8 mouse cellular contexts compared by ENCODE assay signal in genomic region chr11:69060448-69061254, GRCm38 (mm10). TPM values are rescaled to one million over a fixed set of nuclear protein-coding genes. Genes with fewer than 3 reads are reported as not detected.
A peak's percentile ranks its signal among the peaks of the same experiment; 100 is the strongest.
DNase-seq lines count a peak whose midpoint lies in the region; ATAC-seq lines count a peak whose summit lies in the region.

No protein-coding gene starts in this region.

- peak; percentile 41 for DNase-seq in embryo, embryonic 10.5 days (ENCODE audit: low spot score)
- no peak for DNase-seq in embryo, embryonic 10 days (ENCODE audit: low spot score)
- DNase-seq in urinary bladder, adult 2 months (ENCODE audit: low spot score), result peak; percentile 48
- DNase-seq in urinary bladder, postnatal 25 days (ENCODE audit: low spot score), result no peak
- DNase-seq in thymus, postnatal 4 days, result peak; percentile 61

- no peaks in the 10 kb centered on the region for H3K36me3 ChIP-seq in forebrain, embryonic 15.5 days
- H3K36me3 ChIP-seq in kidney, embryonic 15.5 days, result no peaks in the 10 kb centered on the region
- no peaks in the 10 kb centered on the region for H3K36me3 ChIP-seq in midbrain, embryonic 12.5 days

- H3K27ac ChIP-seq in forebrain, embryonic 15.5 days (replicated peaks), result peak overlapping the region; percentile 87
- peak overlapping the region; percentile 91 for H3K27ac ChIP-seq in kidney, embryonic 15.5 days
- peak overlapping the region; percentile 92 for H3K27ac ChIP-seq in midbrain, embryonic 12.5 days (replicated peaks)

- peak overlapping the region; percentile 94 for H3K4me3 ChIP-seq in forebrain, embryonic 15.5 days
- H3K4me3 ChIP-seq in kidney, embryonic 15.5 days (replicated peaks), result peak overlapping the region; percentile 95
- H3K4me3 ChIP-seq in midbrain, embryonic 12.5 days, result peak overlapping the region; percentile 85

- H3K4me1 ChIP-seq in forebrain, embryonic 15.5 days, result peaks cover 45% of the 10 kb centered on the region
- H3K4me1 ChIP-seq in kidney, embryonic 15.5 days, result peaks cover 43% of the 10 kb centered on the region
- peaks cover 29% of the 10 kb centered on the region for H3K4me1 ChIP-seq in midbrain, embryonic 12.5 days

- peak overlapping the region; percentile 91 for H3K4me2 ChIP-seq in forebrain, embryonic 15.5 days (replicated peaks)
- peak overlapping the region; percentile 91 for H3K4me2 ChIP-seq in kidney, embryonic 15.5 days
- peak overlapping the region; percentile 93 for H3K4me2 ChIP-seq in midbrain, embryonic 12.5 days (replicated peaks)

- H3K9ac ChIP-seq in forebrain, embryonic 15.5 days (replicated peaks), result peak overlapping the region; percentile 67
- peak overlapping the region; percentile 90 for H3K9ac ChIP-seq in kidney, embryonic 15.5 days
- H3K9ac ChIP-seq in midbrain, embryonic 12.5 days (replicated peaks), result peak overlapping the region; percentile 87

- ATAC-seq in forebrain, embryonic 15.5 days (replicated peaks), result no peak
- ATAC-seq in kidney, embryonic 15.5 days (replicated peaks; ENCODE audit: low FRiP score), result no peak
- ATAC-seq in midbrain, embryonic 12.5 days (ENCODE audit: low FRiP score, low read depth), result no peak

- 1% methylated on average over 40 of the region's 40 CpGs for WGBS in forebrain, embryonic 15.5 days
- under 1% methylated on average over 40 of the region's 40 CpGs for WGBS in kidney, embryonic 15.5 days
- 1% methylated on average over 40 of the region's 40 CpGs for WGBS in midbrain, embryonic 12.5 days

- H3K27me3 ChIP-seq in forebrain, embryonic 15.5 days, result no peaks in the 10 kb centered on the region
- H3K27me3 ChIP-seq in kidney, embryonic 15.5 days, result no peaks in the 10 kb centered on the region
- peaks cover 8% of the 10 kb centered on the region; the same call in 1 of the 2 replicates for H3K27me3 ChIP-seq in midbrain, embryonic 12.5 days

- no peaks in the 10 kb centered on the region for H3K9me3 ChIP-seq in forebrain, embryonic 15.5 days
- no peaks in the 10 kb centered on the region for H3K9me3 ChIP-seq in kidney, embryonic 15.5 days (replicated peaks)
- H3K9me3 ChIP-seq in midbrain, embryonic 12.5 days, result no peaks in the 10 kb centered on the region

RNA-seq across cellular contexts. Expression of gene Borcs6, which starts 1.1 kb away (rescaled TPM):
- polyA plus RNA-seq in urinary bladder, adult 2 months (2012; rRNA removed), result 18.0 and 19.4 TPM in 2 replicates
- polyA plus RNA-seq in forebrain, embryonic 15.5 days (2015; fragmentation: Nextera tagmentation; extraction: Ambion mirVana), result 12.8 and 15.4 TPM in 2 replicates
- polyA plus RNA-seq in kidney, embryonic 15.5 days (2015; fragmentation: Nextera tagmentation; extraction: Ambion mirVana), result 7.4 and 8.7 TPM in 2 replicates
- polyA plus RNA-seq in midbrain, embryonic 12.5 days (2016; fragmentation: Nextera tagmentation; extraction: Ambion mirVana), result 13.3 and 16.3 TPM in 2 replicates

RNA-seq across cellular contexts. Expression of gene Tmem107, which starts 10.0 kb away (rescaled TPM):
- polyA plus RNA-seq in urinary bladder, adult 2 months (2012; rRNA removed), result 17.9 and 25.8 TPM in 2 replicates
- 47.6 and 50.5 TPM in 2 replicates for polyA plus RNA-seq in forebrain, embryonic 15.5 days (2015; fragmentation: Nextera tagmentation; extraction: Ambion mirVana)
- polyA plus RNA-seq in kidney, embryonic 15.5 days (2015; fragmentation: Nextera tagmentation; extraction: Ambion mirVana), result 60.8 and 64.3 TPM in 2 replicates
- polyA plus RNA-seq in midbrain, embryonic 12.5 days (2016; fragmentation: Nextera tagmentation; extraction: Ambion mirVana), result 45.1 and 48.3 TPM in 2 replicates

RNA-seq across cellular contexts. Expression of gene Aurkb, which starts 15.2 kb away (rescaled TPM):
- polyA plus RNA-seq in urinary bladder, adult 2 months (2012; rRNA removed), result 3.6 and 4.1 TPM in 2 replicates
- 68.3 and 81.8 TPM in 2 replicates for polyA plus RNA-seq in forebrain, embryonic 15.5 days (2015; fragmentation: Nextera tagmentation; extraction: Ambion mirVana)
- polyA plus RNA-seq in kidney, embryonic 15.5 days (2015; fragmentation: Nextera tagmentation; extraction: Ambion mirVana), result 164 and 175 TPM in 2 replicates
- polyA plus RNA-seq in midbrain, embryonic 12.5 days (2016; fragmentation: Nextera tagmentation; extraction: Ambion mirVana), result 139 and 142 TPM in 2 replicates

RNA-seq across cellular contexts. Expression of gene Vamp2, which starts 27.6 kb away (rescaled TPM):
- 163 and 180 TPM in 2 replicates for polyA plus RNA-seq in urinary bladder, adult 2 months (2012; rRNA removed)
- polyA plus RNA-seq in forebrain, embryonic 15.5 days (2015; fragmentation: Nextera tagmentation; extraction: Ambion mirVana), result 179 and 188 TPM in 2 replicates
- 83.5 and 101 TPM in 2 replicates for polyA plus RNA-seq in kidney, embryonic 15.5 days (2015; fragmentation: Nextera tagmentation; extraction: Ambion mirVana)
- polyA plus RNA-seq in midbrain, embryonic 12.5 days (2016; fragmentation: Nextera tagmentation; extraction: Ambion mirVana), result 123 and 131 TPM in 2 replicates

RNA-seq across cellular contexts. Expression of gene Per1, which starts 34.4 kb away (rescaled TPM):
- polyA plus RNA-seq in urinary bladder, adult 2 months (2012; rRNA removed), result 26.8 and 28.5 TPM in 2 replicates
- polyA plus RNA-seq in forebrain, embryonic 15.5 days (2015; fragmentation: Nextera tagmentation; extraction: Ambion mirVana), result 7.6 and 8.2 TPM in 2 replicates
- 12.1 and 13.7 TPM in 2 replicates for polyA plus RNA-seq in kidney, embryonic 15.5 days (2015; fragmentation: Nextera tagmentation; extraction: Ambion mirVana)
- 9.8 and 10.9 TPM in 2 replicates for polyA plus RNA-seq in midbrain, embryonic 12.5 days (2016; fragmentation: Nextera tagmentation; extraction: Ambion mirVana)

Comparison
In these comparisons a context has a peak if more than half of its experiments do, and no peak if none do; other contexts are left out.
1. DNase-seq: peak in embryo, embryonic 10.5 days (single experiment), urinary bladder, adult 2 months (single experiment) and thymus, postnatal 4 days (single experiment); none in embryo, embryonic 10 days (single experiment) and urinary bladder, postnatal 25 days (single experiment).
2. RNA of gene Aurkb, which starts 15.2 kb away (polyA plus RNA-seq): 164 to 175 TPM in kidney, embryonic 15.5 days, 139 to 142 TPM in midbrain, embryonic 12.5 days and 68.3 to 81.8 TPM in forebrain, embryonic 15.5 days; 3.6 to 4.1 TPM in urinary bladder, adult 2 months; every median in the first group is over 10 times any median in the second.
3. Peak in every context shown above with its lines, with median percentiles within 50 percentile points of each other: H3K27ac ChIP-seq, H3K4me2 ChIP-seq, H3K4me3 ChIP-seq and H3K9ac ChIP-seq.